Mouse (Mus musculus): Measurements from ENCODE around the gene Col27a1. TPM values are rescaled to one million over a fixed set of nuclear protein-coding genes. Genes with fewer than 3 reads are reported as not detected.

Gene Col27a1
- polyA plus RNA-seq, 1 experiment from 2014 or later = 4.6 TPM

- Histone ChIP-seq H3K4me3 (no peak overlapping the region), H3K4me1 (no peaks in the 10 kb centered on the region), H3K27ac (no peak overlapping the region), H3K9me3 (no peaks in the 10 kb centered on the region), H3K27me3 (replicated peaks) (no peaks in the 10 kb centered on the region), H3K36me3 (peaks cover 23% of the 10 kb centered on the region), H3K4me2 (replicated peaks) (no peak overlapping the region), H3K9ac (no peak overlapping the region)
- 13% methylated on average over 4 of the region's 4 CpGs for WGBS
- ATAC-seq (ENCODE audit: low FRiP score, low read depth) = peak; percentile 30; the same call in 1 of the 2 replicates
Observed at GRCm38 (mm10) chr4:63368577-63368976, 154.8 kb downstream of the Col27a1 start.

- Histone ChIP-seq H3K4me2 (replicated peaks) (no peak overlapping the region), H3K4me1 (no peaks in the 10 kb centered on the region), H3K27ac (no peak overlapping the region), H3K27me3 (replicated peaks) (no peaks in the 10 kb centered on the region), H3K36me3 (peaks cover 36% of the 10 kb centered on the region), H3K9ac (no peak overlapping the region), H3K4me3 (no peak overlapping the region), H3K9me3 (no peaks in the 10 kb centered on the region)
- ATAC-seq (ENCODE audit: low FRiP score, low read depth) = no peak
- 28% methylated on average over 7 of the region's 7 CpGs for WGBS
Observed at GRCm38 (mm10) chr4:63370897-63371296, 157.1 kb downstream of the Col27a1 start.

GRCm38 (mm10) chr4:63371890-63372289 is 158.1 kb downstream of the Col27a1 start:
- ATAC-seq (ENCODE audit: low FRiP score, low read depth) = no peak
- Histone ChIP-seq H3K4me1 (no peaks in the 10 kb centered on the region), H3K9me3 (no peaks in the 10 kb centered on the region), H3K27me3 (replicated peaks) (no peaks in the 10 kb centered on the region), H3K36me3 (peaks cover 46% of the 10 kb centered on the region), H3K27ac (no peak overlapping the region), H3K4me2 (replicated peaks) (no peak overlapping the region), H3K9ac (no peak overlapping the region), H3K4me3 (no peak overlapping the region)
- 64% methylated on average over 3 of the region's 3 CpGs for whole genome bisulfite sequencing

GRCm38 (mm10) chr4:63373404-63373803 is 159.6 kb downstream of the Col27a1 start:
- Histone ChIP-seq H3K9ac (no peak overlapping the region), H3K27ac (no peak overlapping the region), H3K4me1 (no peaks in the 10 kb centered on the region), H3K27me3 (replicated peaks) (no peaks in the 10 kb centered on the region), H3K9me3 (no peaks in the 10 kb centered on the region), H3K4me3 (no peak overlapping the region), H3K4me2 (replicated peaks) (no peak overlapping the region), H3K36me3 (peaks cover 60% of the 10 kb centered on the region)
- 91% methylated on average over 8 of the region's 8 CpGs for WGBS
- no peak for ATAC-seq (ENCODE audit: low FRiP score, low read depth)

- no peak for ATAC-seq (ENCODE audit: low FRiP score, low read depth)
- 78% methylated on average over 12 of the region's 12 CpGs for WGBS
- Histone ChIP-seq H3K36me3 (peaks cover 62% of the 10 kb centered on the region), H3K4me2 (replicated peaks) (no peak overlapping the region), H3K27me3 (replicated peaks) (no peaks in the 10 kb centered on the region), H3K9me3 (no peaks in the 10 kb centered on the region), H3K4me1 (no peaks in the 10 kb centered on the region), H3K4me3 (no peak overlapping the region), H3K27ac (no peak overlapping the region), H3K9ac (no peak overlapping the region)
Observed at GRCm38 (mm10) chr4:63374331-63374730, 160.5 kb downstream of the Col27a1 start.

GRCm38 (mm10) chr4:63375367-63375766 is 161.6 kb downstream of the Col27a1 start:
- no peak for ATAC-seq (ENCODE audit: low FRiP score, low read depth)
- no peak overlapping the region for H3K4me2 ChIP-seq (replicated peaks)
- H3K27me3 ChIP-seq (replicated peaks) = no peaks in the 10 kb centered on the region
- no peak overlapping the region for H3K9ac ChIP-seq
- no peaks in the 10 kb centered on the region for H3K4me1 ChIP-seq
- peaks cover 69% of the 10 kb centered on the region for H3K36me3 ChIP-seq
- no peaks in the 10 kb centered on the region for H3K9me3 ChIP-seq
- H3K4me3 ChIP-seq = no peak overlapping the region
- no peak overlapping the region for H3K27ac ChIP-seq
- WGBS = 93% methylated on average over 1 of the region's 1 CpGs

- ATAC-seq (ENCODE audit: low FRiP score, low read depth) = no peak
Observed at GRCm38 (mm10) chr4:63377483-63377882, 163.7 kb downstream of the Col27a1 start.

GRCm38 (mm10) chr4:63382676-63383369 is 169.0 kb downstream of the Col27a1 start:
- no peak overlapping the region for H3K9ac ChIP-seq
- no peak overlapping the region for H3K27ac ChIP-seq
- no peak overlapping the region for H3K4me2 ChIP-seq (replicated peaks)
- no peak for ATAC-seq (ENCODE audit: low FRiP score, low read depth)
- H3K9me3 ChIP-seq = no peaks in the 10 kb centered on the region
- H3K27me3 ChIP-seq (replicated peaks) = no peaks in the 10 kb centered on the region
- WGBS = 94% methylated on average over 4 of the region's 4 CpGs
- H3K36me3 ChIP-seq = peaks cover 52% of the 10 kb centered on the region
- H3K4me1 ChIP-seq = no peaks in the 10 kb centered on the region
- no peak overlapping the region for H3K4me3 ChIP-seq

More at GRCm38 (mm10) chr4:63377483-63377882, 163.7 kb downstream of the Col27a1 start:
- H3K36me3 ChIP-seq = peaks cover 84% of the 10 kb centered on the region
- H3K4me3 ChIP-seq = no peak overlapping the region
- H3K4me2 ChIP-seq (replicated peaks) = no peak overlapping the region
- no peak overlapping the region for H3K27ac ChIP-seq
- H3K9me3 ChIP-seq = no peaks in the 10 kb centered on the region
- H3K4me1 ChIP-seq = no peaks in the 10 kb centered on the region
- no peak overlapping the region for H3K9ac ChIP-seq
- 75% methylated on average over 7 of the region's 7 CpGs for WGBS
- no peaks in the 10 kb centered on the region for H3K27me3 ChIP-seq (replicated peaks)

- no peak overlapping the region for H3K4me2 ChIP-seq (replicated peaks)
- H3K9me3 ChIP-seq = no peaks in the 10 kb centered on the region
- H3K9ac ChIP-seq = no peak overlapping the region
- H3K36me3 ChIP-seq = peaks cover 47% of the 10 kb centered on the region
- peaks cover 6% of the 10 kb centered on the region; the same call in 1 of the 2 replicates for H3K4me1 ChIP-seq
- H3K4me3 ChIP-seq = no peak overlapping the region
- H3K27me3 ChIP-seq (replicated peaks) = no peaks in the 10 kb centered on the region
- no peak for ATAC-seq (ENCODE audit: low FRiP score, low read depth)
- 77% methylated on average over 12 of the region's 12 CpGs for WGBS
- no peak overlapping the region for H3K27ac ChIP-seq
Observed at GRCm38 (mm10) chr4:63383474-63383873, 169.7 kb downstream of the Col27a1 start.

GRCm38 (mm10) chr4:63384262-63384661 is 170.5 kb downstream of the Col27a1 start:
- Histone ChIP-seq H3K36me3 (peaks cover 40% of the 10 kb centered on the region), H3K9ac (no peak overlapping the region), H3K4me2 (replicated peaks) (no peak overlapping the region), H3K27me3 (replicated peaks) (no peaks in the 10 kb centered on the region), H3K4me1 (peaks cover 14% of the 10 kb centered on the region), H3K9me3 (no peaks in the 10 kb centered on the region), H3K4me3 (no peak overlapping the region), H3K27ac (no peak overlapping the region)
- ATAC-seq (ENCODE audit: low FRiP score, low read depth) = no peak
- 90% methylated on average over 4 of the region's 4 CpGs for WGBS

MicroRNAs encoded within 50 kb of the gene (microRNA counts, 519-probe panel; counts per million panel counts)
- microRNA mmu-miR-455 = 342 counts per million, percentile 67 among the panel's probes with 10 or more counts

Small RNA genes within 50 kb of the gene (microRNA-seq; reads per million reads assigned to microRNA genes)
- gene Mir455 = 456 reads per million, percentile 71 among the genes with 10 or more reads in this experiment

Other genes starting within 250 kb of the Col27a1 start
- 46.7 and 55.2 TPM in 2 replicates for gene Zfp618, start 248.4 kb upstream of the Col27a1 start, polyA plus RNA-seq (2016; fragmentation: Nextera tagmentation; extraction: Ambion mirVana)
- 0.30 and 1.00 TPM in 2 replicates for gene Ambp, start 59.2 kb upstream of the Col27a1 start, polyA plus RNA-seq (2016; fragmentation: Nextera tagmentation; extraction: Ambion mirVana)
- not detected in 2 replicates for gene Kif12, start 41.9 kb upstream of the Col27a1 start, polyA plus RNA-seq (2016; fragmentation: Nextera tagmentation; extraction: Ambion mirVana)
- not detected in 2 replicates for gene Orm1, start 130.6 kb downstream of the Col27a1 start, polyA plus RNA-seq (2016; fragmentation: Nextera tagmentation; extraction: Ambion mirVana)
- gene Orm3, start 142.2 kb downstream of the Col27a1 start, polyA plus RNA-seq (2016; fragmentation: Nextera tagmentation; extraction: Ambion mirVana) = not detected in 2 replicates
- not detected in 2 replicates for gene Orm2, start 148.4 kb downstream of the Col27a1 start, polyA plus RNA-seq (2016; fragmentation: Nextera tagmentation; extraction: Ambion mirVana)
- 7.3 and 7.5 TPM in 2 replicates for gene Akna, start 189.3 kb downstream of the Col27a1 start, polyA plus RNA-seq (2016; fragmentation: Nextera tagmentation; extraction: Ambion mirVana)

All from neural tube, embryonic 12.5 days (tissue).